Mouse (Mus musculus): ENCODE measurements around the gene Fzd7. TPM values are rescaled to one million over a fixed set of nuclear protein-coding genes. Genes with fewer than 3 reads are reported as not detected.

Gene Fzd7
- polyA plus RNA-seq, 1 experiment from 2014 or later, result 12.7 TPM

GRCm38 (mm10) chr1:59502355-59502754 is 20.1 kb downstream of the Fzd7 start:
- H3K4me1 ChIP-seq (replicated peaks; ENCODE audit: control insufficient read depth, insufficient read depth, low read length), result no peaks in the 10 kb centered on the region
- 69% methylated on average over 2 of the region's 2 CpGs for WGBS
- H3K27ac ChIP-seq (ENCODE audit: low read depth, low read length), result no peak overlapping the region
- H3K4me3 ChIP-seq (ENCODE audit: low read depth, low read length), result no peak overlapping the region
- no peak overlapping the region for H3K4me2 ChIP-seq (ENCODE audit: low read depth, low read length, severe bottlenecking)
- no peak for ATAC-seq (replicated peaks; ENCODE audit: low FRiP score)
- no peaks in the 10 kb centered on the region for H3K9me3 ChIP-seq (ENCODE audit: control insufficient read depth, low read length)
- H3K9ac ChIP-seq (ENCODE audit: low read length), result no peak overlapping the region
- no peak for DNase-seq (ENCODE audit: low spot score)
- H3K27me3 ChIP-seq (ENCODE audit: control insufficient read depth, insufficient read depth, low read length), result no peaks in the 10 kb centered on the region
- H3K36me3 ChIP-seq (ENCODE audit: control insufficient read depth, insufficient read depth, low read length), result no peaks in the 10 kb centered on the region

GRCm38 (mm10) chr1:59503659-59504301 is 21.6 kb downstream of the Fzd7 start:
- 55% methylated on average over 7 of the region's 7 CpGs for WGBS
- no peaks in the 10 kb centered on the region for H3K27me3 ChIP-seq (ENCODE audit: control insufficient read depth, insufficient read depth, low read length)

GRCm38 (mm10) chr1:59504302-59504700 is 22.1 kb downstream of the Fzd7 start:
- no peak for ATAC-seq (replicated peaks; ENCODE audit: low FRiP score)
- H3K4me3 ChIP-seq (ENCODE audit: low read depth, low read length), result no peak overlapping the region
- no peak overlapping the region for H3K9ac ChIP-seq (ENCODE audit: low read length)
- no peaks in the 10 kb centered on the region for H3K4me1 ChIP-seq (replicated peaks; ENCODE audit: control insufficient read depth, insufficient read depth, low read length)
- no peaks in the 10 kb centered on the region for H3K9me3 ChIP-seq (ENCODE audit: control insufficient read depth, low read length)
- no peak for DNase-seq (ENCODE audit: low spot score)
- no peak overlapping the region for H3K4me2 ChIP-seq (ENCODE audit: low read depth, low read length, severe bottlenecking)
- 83% methylated on average over 2 of the region's 2 CpGs for WGBS
- no peaks in the 10 kb centered on the region for H3K36me3 ChIP-seq (ENCODE audit: control insufficient read depth, insufficient read depth, low read length)
- H3K27ac ChIP-seq (ENCODE audit: low read depth, low read length), result no peak overlapping the region
- H3K27me3 ChIP-seq (ENCODE audit: control insufficient read depth, insufficient read depth, low read length), result no peaks in the 10 kb centered on the region

More at GRCm38 (mm10) chr1:59503659-59504301, 21.6 kb downstream of the Fzd7 start:
- no peaks in the 10 kb centered on the region for H3K9me3 ChIP-seq (ENCODE audit: control insufficient read depth, low read length)
- H3K27ac ChIP-seq (ENCODE audit: low read depth, low read length), result no peak overlapping the region
- H3K9ac ChIP-seq (ENCODE audit: low read length), result no peak overlapping the region
- no peak for DNase-seq (ENCODE audit: low spot score)
- H3K4me1 ChIP-seq (replicated peaks; ENCODE audit: control insufficient read depth, insufficient read depth, low read length), result no peaks in the 10 kb centered on the region
- H3K4me2 ChIP-seq (ENCODE audit: low read depth, low read length, severe bottlenecking), result no peak overlapping the region
- no peak overlapping the region for H3K4me3 ChIP-seq (ENCODE audit: low read depth, low read length)
- no peak for ATAC-seq (replicated peaks; ENCODE audit: low FRiP score)
- no peaks in the 10 kb centered on the region for H3K36me3 ChIP-seq (ENCODE audit: control insufficient read depth, insufficient read depth, low read length)

GRCm38 (mm10) chr1:59508463-59509139 is 26.4 kb downstream of the Fzd7 start:
- no peak overlapping the region for H3K9ac ChIP-seq (ENCODE audit: low read length)
- DNase-seq (ENCODE audit: low spot score) (no peak), ATAC-seq (replicated peaks; ENCODE audit: low FRiP score) (no peak)
- 36% methylated on average over 17 of the region's 17 CpGs for WGBS
- no peaks in the 10 kb centered on the region for H3K27me3 ChIP-seq (ENCODE audit: control insufficient read depth, insufficient read depth, low read length)
- no peak overlapping the region for H3K4me2 ChIP-seq (ENCODE audit: low read depth, low read length, severe bottlenecking)
- H3K36me3 ChIP-seq (ENCODE audit: control insufficient read depth, insufficient read depth, low read length), result no peaks in the 10 kb centered on the region
- H3K9me3 ChIP-seq (ENCODE audit: control insufficient read depth, low read length), result no peaks in the 10 kb centered on the region
- H3K4me1 ChIP-seq (replicated peaks; ENCODE audit: control insufficient read depth, insufficient read depth, low read length), result no peaks in the 10 kb centered on the region; the same call in 1 of the 2 replicates
- no peak overlapping the region for H3K4me3 ChIP-seq (ENCODE audit: low read depth, low read length)
- H3K27ac ChIP-seq (ENCODE audit: low read depth, low read length), result no peak overlapping the region

GRCm38 (mm10) chr1:59511566-59512270 is 29.5 kb downstream of the Fzd7 start:
- no peak overlapping the region for H3K4me3 ChIP-seq (ENCODE audit: low read depth, low read length)
- H3K27me3 ChIP-seq (ENCODE audit: control insufficient read depth, insufficient read depth, low read length), result no peaks in the 10 kb centered on the region
- H3K9ac ChIP-seq (ENCODE audit: low read length), result no peak overlapping the region
- H3K4me1 ChIP-seq (replicated peaks; ENCODE audit: control insufficient read depth, insufficient read depth, low read length), result peaks cover 6% of the 10 kb centered on the region
- DNase-seq (ENCODE audit: low spot score) (no peak), ATAC-seq (replicated peaks; ENCODE audit: low FRiP score) (no peak)
- 55% methylated on average over 9 of the region's 9 CpGs for WGBS
- H3K4me2 ChIP-seq (ENCODE audit: low read depth, low read length, severe bottlenecking), result no peak overlapping the region
- H3K9me3 ChIP-seq (ENCODE audit: control insufficient read depth, low read length), result no peaks in the 10 kb centered on the region
- no peaks in the 10 kb centered on the region for H3K36me3 ChIP-seq (ENCODE audit: control insufficient read depth, insufficient read depth, low read length)
- no peak overlapping the region for H3K27ac ChIP-seq (ENCODE audit: low read depth, low read length)

GRCm38 (mm10) chr1:59516026-59516917 is 34.0 kb downstream of the Fzd7 start, which contains the start of gene Gm973:
Gene Gm973 (plus strand): TSS chr1:59516264.
- Histone ChIP-seq H3K36me3 (ENCODE audit: control insufficient read depth, insufficient read depth, low read length) (no peaks in the 10 kb centered on the region), H3K9ac (ENCODE audit: low read length) (peak within 1 kb of the TSS; percentile 69), H3K4me3 (ENCODE audit: low read depth, low read length) (peak within 1 kb of the TSS; percentile 28), H3K4me2 (ENCODE audit: low read depth, low read length, severe bottlenecking) (peak within 1 kb of the TSS; percentile 61), H3K27ac (ENCODE audit: low read depth, low read length) (peak within 1 kb of the TSS; percentile 98), H3K9me3 (ENCODE audit: control insufficient read depth, low read length) (no peaks in the 10 kb centered on the region), H3K4me1 (replicated peaks; ENCODE audit: control insufficient read depth, insufficient read depth, low read length) (peaks cover 17% of the 10 kb centered on the region), H3K27me3 (ENCODE audit: control insufficient read depth, insufficient read depth, low read length) (no peaks in the 10 kb centered on the region)
- WGBS, result 4% methylated on average over 25 of the region's 25 CpGs
- peak; percentile 89 for DNase-seq (ENCODE audit: low spot score)
- peak; percentile 96 for ATAC-seq (replicated peaks; ENCODE audit: low FRiP score)

- Histone ChIP-seq H3K27me3 (ENCODE audit: control insufficient read depth, insufficient read depth, low read length) (no peaks in the 10 kb centered on the region), H3K4me2 (ENCODE audit: low read depth, low read length, severe bottlenecking) (no peak overlapping the region), H3K27ac (ENCODE audit: low read depth, low read length) (no peak overlapping the region), H3K36me3 (ENCODE audit: control insufficient read depth, insufficient read depth, low read length) (no peaks in the 10 kb centered on the region), H3K9me3 (ENCODE audit: control insufficient read depth, low read length) (no peaks in the 10 kb centered on the region), H3K9ac (ENCODE audit: low read length) (no peak overlapping the region), H3K4me1 (replicated peaks; ENCODE audit: control insufficient read depth, insufficient read depth, low read length) (peaks cover 23% of the 10 kb centered on the region), H3K4me3 (ENCODE audit: low read depth, low read length) (no peak overlapping the region)
- no peak for ATAC-seq (replicated peaks; ENCODE audit: low FRiP score)
- 50% methylated on average over 11 of the region's 11 CpGs for WGBS
- DNase-seq (ENCODE audit: low spot score), result no peak
These were observed 38.1 kb downstream of the Fzd7 start for GRCm38 (mm10) chr1:59520226-59520837.

- H3K27ac ChIP-seq (ENCODE audit: low read depth, low read length), result no peak overlapping the region
- H3K4me1 ChIP-seq (replicated peaks; ENCODE audit: control insufficient read depth, insufficient read depth, low read length), result peaks cover 12% of the 10 kb centered on the region; the same call in 1 of the 2 replicates
- H3K9ac ChIP-seq (ENCODE audit: low read length), result no peak overlapping the region
- WGBS, result 40% methylated on average over 1 of the region's 1 CpGs
- H3K27me3 ChIP-seq (ENCODE audit: control insufficient read depth, insufficient read depth, low read length), result no peaks in the 10 kb centered on the region
- H3K36me3 ChIP-seq (ENCODE audit: control insufficient read depth, insufficient read depth, low read length), result no peaks in the 10 kb centered on the region
- no peak for DNase-seq (ENCODE audit: low spot score)
- ATAC-seq (replicated peaks; ENCODE audit: low FRiP score), result no peak
- H3K9me3 ChIP-seq (ENCODE audit: control insufficient read depth, low read length), result no peaks in the 10 kb centered on the region
- no peak overlapping the region for H3K4me2 ChIP-seq (ENCODE audit: low read depth, low read length, severe bottlenecking)
- H3K4me3 ChIP-seq (ENCODE audit: low read depth, low read length), result no peak overlapping the region
These were observed 40.2 kb downstream of the Fzd7 start for GRCm38 (mm10) chr1:59522456-59522855.
